Mouse (Mus musculus) kidney, adult 2 months (tissue): ENCODE measurements around the gene Plekha7.

Source experiments
- CTCF ChIP-seq: fragments of 200-500 bp; conservative IDR thresholded peaks from 2 replicates; pipeline ENCODE4 v1.5.1; 2011; ENCODE audit warnings: low read depth, mild to moderate bottlenecking, control low read depth, low read length, moderate library complexity, mixed read lengths; ENCODE audit not compliant: insufficient read depth, insufficient read length
- POLR2A ChIP-seq: fragments of 200-500 bp; IDR thresholded peaks from one replicate; pipeline ENCODE4 v1.6.1; 2011; ENCODE audit warnings: low read depth, low read length, control low read depth

GRCm38 (mm10) chr7:116234287-116234806 lies 73.8 kb downstream of the Plekha7 start:
- TF ChIP-seq CTCF = no peak
- TF ChIP-seq POLR2A = no peak
